Mouse (Mus musculus): ENCODE data around the gene Fbp2. TPM values are rescaled to one million over a fixed set of nuclear protein-coding genes. Genes with fewer than 3 reads are reported as not detected.

Fbp2 gene
- total RNA-seq (2015; ENCODE audit: low replicate concordance) (not detected in 2 replicates), total RNA-seq (2017; ENCODE audit: low replicate concordance) (not detected in 2 replicates)

DNA sequence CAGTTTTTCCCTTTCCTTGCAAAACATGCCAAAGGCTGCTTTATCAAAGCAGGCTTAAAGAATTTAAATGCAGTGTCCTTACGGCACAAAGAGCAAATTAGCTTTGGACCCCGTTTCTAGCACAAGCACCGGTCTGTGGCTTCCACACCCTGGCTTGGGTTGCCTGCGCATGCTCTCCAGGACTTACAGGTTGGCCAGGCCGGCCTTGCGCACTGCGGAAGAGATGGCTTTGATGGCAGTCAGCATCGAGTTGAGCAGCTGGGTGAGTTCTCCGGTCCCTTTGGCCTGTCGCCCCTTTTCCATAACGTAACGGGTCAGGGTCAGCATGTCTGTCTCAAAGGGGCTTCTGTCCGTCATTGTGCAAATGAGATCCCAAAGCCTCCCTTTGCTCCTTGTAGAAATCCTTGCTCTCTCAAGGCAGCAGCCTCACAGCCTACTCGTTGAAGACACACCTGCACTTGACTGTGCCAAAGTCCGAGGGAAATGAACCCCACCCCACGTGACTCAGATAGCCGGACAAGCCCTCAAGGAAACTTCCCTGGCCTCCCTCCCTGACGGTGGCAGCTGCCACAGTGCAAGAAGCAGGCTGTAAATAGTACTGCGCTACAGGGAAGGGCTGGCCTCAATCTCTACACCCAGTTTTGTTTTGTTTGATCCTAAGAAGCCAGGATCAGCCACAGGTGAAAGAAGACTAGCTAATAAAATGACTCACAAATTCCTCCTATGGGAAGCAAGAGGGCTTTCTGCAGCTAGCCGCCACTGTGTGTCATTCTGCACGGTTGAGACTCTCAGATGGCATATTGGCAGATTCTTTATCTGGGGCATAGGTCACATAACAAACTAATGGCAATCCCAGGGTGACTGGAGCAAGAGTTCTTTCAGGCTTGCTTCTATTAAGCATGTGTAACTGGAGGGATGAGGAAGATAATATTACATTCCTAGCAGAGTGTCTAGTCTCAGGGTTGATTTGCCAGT, at the start of gene Fbp2:
Gene Fbp2, minus strand, starts transcription at position 482 of the 975 bp plus-strand sequence.
- ATAC-seq (replicated peaks; ENCODE audit: low FRiP score, poor library complexity, severe bottlenecking): no peak

DNA sequence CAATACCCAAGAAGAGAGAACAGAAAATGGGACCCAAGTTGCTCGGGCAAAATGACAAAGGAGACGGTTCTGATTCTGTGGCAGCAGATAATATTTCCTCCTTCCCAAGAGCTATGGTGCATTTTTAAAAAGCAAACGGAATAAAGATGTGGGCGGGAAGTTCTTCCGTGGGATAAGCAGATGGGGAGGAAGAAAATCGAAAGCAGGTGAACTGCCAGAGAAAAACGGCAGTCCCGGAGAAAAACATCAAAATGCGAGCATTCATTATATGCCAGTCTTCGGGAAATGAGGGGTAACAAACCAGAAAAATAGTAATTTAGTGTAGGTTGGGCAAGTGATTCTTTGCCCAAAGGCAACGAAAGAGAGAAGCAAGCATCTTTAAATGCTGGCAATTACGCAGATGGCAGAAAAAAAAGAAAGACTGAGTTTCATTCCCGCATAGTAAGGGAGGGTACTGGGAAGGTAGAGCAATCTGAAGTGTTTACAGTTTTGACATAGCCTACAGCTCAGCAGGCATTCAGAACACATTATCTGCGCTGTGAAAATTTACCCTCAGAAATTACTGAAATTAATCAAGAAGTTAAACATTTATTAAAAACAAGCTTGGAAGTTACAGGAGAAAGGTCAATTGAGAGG, 49.4 kb upstream of the Fbp2 start:
- ATAC-seq (replicated peaks; ENCODE audit: low FRiP score, poor library complexity, severe bottlenecking): no peak

DNA sequence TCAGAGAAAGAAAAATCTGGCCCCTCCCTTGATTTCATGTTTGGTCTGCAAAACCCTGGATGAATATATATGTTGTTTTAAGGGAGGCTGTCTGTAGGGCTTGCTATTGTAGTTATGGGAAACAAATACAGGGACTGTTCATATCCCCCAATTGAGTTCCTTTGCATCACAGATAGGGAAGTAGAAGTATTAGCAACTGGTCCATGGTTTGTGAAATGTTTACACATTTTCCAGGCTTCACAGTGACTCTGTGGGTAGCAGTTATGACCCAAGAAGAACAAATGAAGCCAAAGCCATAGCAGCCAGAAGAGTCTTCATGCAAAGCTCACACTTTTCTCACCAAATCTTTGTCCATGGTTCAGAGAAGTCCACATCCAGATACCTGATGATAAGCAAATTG, 42.9 kb upstream of the Fbp2 start:
- ATAC-seq (replicated peaks; ENCODE audit: low FRiP score, poor library complexity, severe bottlenecking): no peak

DNA sequence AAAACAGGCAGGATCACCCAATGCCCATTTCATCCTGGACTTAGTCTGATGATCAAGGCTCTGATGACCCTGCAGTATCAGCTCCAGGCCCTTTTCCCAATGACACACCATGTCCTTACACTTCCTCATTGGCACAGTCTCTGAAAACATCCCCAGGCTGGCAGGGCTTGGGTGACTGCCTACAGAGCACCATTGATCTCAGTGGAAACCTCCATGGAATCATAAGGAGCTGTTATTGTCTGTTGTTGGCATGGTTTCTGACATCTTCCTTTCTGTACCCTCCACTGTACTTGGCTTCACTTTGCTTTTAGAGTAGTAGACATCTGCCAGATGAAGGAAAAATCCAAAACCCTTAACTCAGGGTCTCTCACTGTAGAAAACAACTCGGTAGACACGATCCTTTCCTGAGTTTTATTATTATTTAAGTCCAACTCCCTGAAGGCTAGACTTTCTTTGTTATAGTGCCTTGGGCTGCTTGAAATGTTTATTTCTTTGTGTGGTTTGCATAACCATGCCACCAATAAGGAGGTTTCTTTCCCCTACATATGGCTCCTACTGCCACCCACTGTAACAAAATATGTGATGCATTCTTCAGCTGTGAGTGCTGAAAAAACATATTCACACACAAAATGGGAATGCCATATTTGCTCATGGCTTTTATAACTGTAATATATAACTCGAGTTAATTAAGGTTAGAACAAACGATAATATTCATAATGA, 39.9 kb upstream of the Fbp2 start:
- no peak for ATAC-seq (replicated peaks; ENCODE audit: low FRiP score, poor library complexity, severe bottlenecking)

DNA sequence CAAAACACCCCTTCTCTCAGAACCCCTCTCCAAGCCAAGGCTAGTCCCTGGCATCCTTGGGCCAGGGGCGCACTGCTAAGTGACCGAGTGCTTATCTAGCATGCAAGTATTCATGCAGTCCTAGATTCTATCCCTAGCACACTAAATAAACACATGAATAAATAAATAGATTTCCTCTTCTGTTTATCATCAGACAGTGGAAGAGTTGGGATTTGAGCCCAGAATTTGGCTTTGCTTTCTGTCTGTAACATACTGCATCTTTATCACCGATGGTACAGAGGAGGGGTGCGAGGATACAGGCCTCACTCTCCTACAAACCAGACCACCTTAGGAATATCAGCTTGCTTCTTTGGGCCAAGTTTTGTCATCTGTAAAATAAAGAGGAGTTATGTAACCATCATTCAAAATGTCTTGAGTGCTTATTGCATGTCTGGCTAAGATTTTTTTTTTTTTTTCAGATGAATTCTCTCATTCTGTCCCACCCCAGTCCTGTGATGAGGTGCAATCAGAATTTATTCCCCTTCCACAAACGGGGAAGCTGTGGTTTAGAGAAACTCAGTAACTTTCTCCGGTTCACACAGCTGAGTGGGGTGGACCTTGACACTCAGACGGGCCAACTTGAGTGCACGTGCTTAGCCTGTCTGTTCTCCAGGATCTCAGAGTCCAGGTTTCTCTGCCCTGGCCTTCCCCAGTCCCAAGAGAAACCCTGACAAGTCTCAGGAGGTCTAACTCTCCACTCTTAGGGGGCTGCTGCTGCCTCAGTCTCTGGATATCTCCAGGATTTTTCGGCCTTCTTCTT, 35.0 kb upstream of the Fbp2 start:
- no peak for ATAC-seq (replicated peaks; ENCODE audit: low FRiP score, poor library complexity, severe bottlenecking)

DNA sequence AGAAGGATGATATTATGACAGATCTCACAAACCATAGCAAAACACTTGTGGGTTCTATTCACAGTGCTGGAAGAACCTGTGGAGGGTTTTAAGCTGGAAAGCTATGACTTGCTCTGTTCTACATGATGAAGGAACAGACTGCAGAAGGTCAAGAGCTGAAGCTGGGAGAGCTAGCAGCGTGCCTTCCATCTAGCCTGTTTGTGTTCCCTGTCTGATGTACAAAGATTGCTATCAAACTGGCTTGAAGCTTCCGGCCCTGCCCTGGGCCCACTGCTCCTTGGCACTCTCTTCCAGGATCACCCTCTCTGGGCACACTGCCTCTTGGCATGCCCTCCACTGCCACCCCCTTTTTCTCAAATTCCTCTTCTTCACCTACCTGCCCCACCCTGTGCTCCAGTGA, 31.1 kb upstream of the Fbp2 start:
- ATAC-seq (replicated peaks; ENCODE audit: low FRiP score, poor library complexity, severe bottlenecking): no peak

DNA sequence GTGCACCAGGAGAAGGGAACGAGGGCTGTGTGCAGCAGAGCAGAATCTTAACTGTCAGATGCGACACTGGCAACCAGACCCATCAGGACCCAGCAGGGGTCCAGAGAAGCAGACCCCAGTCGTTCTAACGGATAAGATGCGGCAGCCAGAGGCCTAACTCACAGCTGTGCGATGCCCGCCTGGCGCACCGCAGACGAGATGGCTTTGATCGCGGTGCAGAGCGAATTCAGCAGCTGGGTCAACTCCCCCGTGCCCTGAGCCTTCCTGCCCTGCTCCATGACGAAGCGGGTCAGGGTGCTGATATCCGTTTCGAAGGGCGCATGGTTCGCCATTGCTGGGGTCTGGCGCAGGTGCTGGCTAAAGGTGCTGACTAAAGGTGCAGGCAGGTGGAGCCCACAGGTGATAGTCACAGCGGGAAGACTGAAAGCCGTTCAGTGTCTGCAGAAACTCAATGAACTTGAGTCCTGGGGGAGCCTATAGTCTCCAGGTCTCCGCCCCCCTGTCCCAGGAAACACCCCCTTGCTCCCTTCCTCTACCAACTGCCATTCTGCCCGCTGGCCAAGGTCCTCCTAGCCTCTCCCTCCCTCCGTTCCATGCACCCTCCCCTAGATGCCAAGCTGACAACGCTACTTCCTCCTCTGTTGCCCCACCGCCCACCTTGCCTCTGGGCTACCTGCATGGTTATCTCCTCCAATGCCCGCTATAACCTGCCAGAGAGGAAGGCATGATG, 29.7 kb upstream of the Fbp2 start, which contains the start of gene Fbp1:
Gene Fbp1, minus strand, starts transcription at position 571 of the 730 bp plus-strand sequence.
- ATAC-seq (replicated peaks; ENCODE audit: low FRiP score, poor library complexity, severe bottlenecking): no peak

DNA sequence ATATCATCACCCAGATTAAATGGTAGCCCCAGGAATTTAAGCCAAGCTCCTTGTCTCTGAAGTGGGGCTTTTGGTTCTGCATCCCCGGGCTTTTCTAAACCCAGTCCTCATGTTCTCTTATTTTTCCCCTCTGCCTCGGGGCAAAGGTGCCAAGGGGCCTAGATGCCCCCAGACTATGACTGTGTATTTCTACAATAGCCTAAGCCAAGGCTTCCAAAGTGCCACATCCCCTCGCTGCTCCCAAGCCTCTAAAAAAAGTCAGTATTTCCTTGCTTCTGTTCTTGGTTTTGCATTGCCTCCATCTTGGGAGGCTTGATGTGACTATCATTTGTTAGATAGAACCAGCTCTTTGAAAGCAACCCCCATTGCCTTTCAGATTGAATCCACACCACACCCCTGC, 26.3 kb upstream of the Fbp2 start:
- no peak for ATAC-seq (replicated peaks; ENCODE audit: low FRiP score, poor library complexity, severe bottlenecking)

DNA sequence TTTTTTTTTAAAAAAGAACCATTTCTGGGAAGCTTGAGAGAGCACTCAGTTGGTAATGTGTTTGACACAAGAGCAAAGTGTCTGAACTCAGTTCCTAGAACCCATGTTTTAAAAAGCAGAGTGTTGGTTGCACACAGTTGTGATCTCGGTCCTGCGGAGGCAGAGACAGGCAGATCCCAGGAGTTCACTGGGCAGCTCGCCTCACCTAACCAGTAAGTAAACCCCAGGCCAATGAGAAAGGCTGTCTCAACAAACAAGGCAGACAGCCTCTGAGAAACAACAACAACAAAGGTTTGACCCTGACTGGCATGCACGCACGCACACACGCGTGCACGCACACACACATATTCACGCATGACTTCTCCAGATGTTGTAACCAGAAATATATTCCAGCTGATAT, 25.7 kb upstream of the Fbp2 start:
- no peak for ATAC-seq (replicated peaks; ENCODE audit: low FRiP score, poor library complexity, severe bottlenecking)

DNA sequence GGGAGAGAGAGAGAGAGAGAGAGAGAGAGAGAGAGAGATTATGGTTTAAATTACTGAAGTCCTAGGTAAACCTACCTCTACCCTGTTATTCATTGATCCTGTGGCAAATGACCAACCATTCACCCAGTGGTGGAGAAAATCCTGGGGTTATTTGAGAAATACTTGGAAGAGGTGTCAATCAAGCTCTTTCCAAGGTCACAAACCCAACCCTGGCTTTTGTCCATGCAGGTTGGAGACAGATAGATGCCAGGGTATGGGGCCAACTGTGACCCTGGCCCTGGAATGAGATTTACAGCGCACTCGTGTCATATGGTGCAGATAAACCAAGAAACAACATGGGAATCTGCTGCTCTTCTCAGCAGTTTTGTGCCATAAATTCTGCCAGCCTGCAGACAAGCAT, 25.2 kb upstream of the Fbp2 start:
- ATAC-seq (replicated peaks; ENCODE audit: low FRiP score, poor library complexity, severe bottlenecking): no peak

DNA sequence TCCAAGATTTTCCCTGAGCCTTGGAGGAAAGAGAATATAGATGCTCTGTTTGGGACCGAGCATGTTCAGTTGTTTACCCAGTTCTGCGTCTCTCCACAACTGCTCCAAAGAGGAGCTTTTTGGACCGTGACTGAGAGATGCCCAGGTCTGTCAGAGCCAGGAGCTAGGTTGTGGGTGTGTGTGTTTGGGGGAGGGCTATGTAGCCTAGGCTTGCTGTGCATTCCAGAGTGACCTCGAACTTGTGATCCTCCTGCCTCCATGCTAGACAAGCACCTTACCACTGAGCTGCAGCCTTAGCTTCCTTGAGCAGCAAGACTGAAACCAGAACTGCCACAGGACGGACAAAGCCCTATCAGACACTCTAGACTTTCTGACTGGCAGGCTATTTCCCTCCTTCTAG, 24.6 kb upstream of the Fbp2 start:
- ATAC-seq (replicated peaks; ENCODE audit: low FRiP score, poor library complexity, severe bottlenecking): no peak

DNA sequence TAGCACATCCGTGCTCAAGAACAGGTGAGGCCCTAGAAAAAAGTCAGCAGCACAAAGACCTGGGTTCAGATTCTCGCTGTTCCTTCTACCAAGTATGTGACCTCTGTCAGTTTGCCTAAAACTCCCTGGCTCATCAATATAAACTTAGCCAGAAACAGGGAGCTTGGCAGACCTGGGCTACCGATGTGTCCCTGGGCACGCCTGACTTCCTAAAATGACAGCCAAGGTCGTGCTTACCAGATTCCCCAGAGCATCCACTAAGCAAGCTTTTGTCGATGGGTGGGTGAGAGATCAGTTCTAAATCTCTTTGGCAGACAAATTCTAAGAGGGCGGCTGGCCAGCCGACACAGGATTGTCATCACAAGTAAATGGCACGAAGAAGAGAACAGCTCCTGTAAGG, 23.1 kb upstream of the Fbp2 start:
- no peak for ATAC-seq (replicated peaks; ENCODE audit: low FRiP score, poor library complexity, severe bottlenecking)

DNA sequence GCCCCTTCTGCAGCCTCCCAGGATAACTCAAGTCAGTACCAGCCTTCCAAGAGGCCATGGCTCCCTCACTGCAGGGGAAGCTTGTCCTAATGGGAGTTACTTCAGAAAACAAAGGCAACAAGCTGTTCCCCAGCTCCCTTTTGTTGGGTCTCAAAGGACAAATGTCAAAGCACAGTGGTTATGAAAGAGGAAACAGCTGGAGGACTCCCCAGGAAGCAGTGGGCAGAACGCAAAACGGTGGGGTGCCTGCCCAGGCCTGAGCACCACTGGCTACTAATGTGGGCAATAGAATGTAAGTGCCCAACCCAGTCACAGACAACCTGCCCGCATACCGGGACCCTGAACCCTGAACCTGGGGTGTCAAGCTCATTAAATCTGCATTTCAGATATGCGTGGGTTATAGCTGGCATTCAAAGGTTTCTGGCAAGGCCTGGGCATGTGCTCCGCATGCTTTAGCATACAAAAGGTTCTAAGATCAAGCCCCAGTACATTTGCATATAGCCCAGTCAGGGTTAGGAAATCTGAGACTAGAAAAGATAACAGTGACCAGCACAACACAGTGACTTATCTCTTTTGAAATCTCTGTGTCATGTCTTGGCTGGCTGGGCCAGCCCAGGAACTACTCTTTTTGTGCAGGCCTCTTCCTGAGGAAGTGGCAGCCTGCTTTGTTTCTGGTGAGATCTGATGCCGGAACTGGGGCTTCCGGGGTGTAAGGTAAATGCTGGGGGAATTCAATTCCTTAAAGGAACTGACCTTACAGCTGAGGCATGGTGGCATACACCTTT, 21.8 kb upstream of the Fbp2 start:
- ATAC-seq (replicated peaks; ENCODE audit: low FRiP score, poor library complexity, severe bottlenecking): no peak

DNA sequence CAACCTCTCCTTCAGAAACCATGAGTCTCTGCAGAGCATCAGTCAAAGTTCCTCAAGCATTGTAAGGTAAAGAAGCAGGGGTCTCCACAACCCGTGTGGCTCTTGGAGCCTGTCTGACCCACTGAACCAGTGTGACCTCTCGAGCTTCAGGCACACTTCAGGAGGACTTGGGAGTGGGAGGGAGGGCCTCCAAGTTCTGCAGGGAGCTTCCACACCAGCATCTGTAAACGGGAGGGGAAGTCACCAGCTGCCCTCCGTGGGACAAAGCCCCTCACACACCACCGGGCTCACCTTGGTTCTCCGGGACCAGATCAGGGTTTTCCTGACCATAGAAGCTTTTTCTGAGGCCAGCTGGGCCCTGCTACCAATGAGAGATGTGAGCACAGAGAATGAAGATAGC, 21.2 kb upstream of the Fbp2 start:
- ATAC-seq (replicated peaks; ENCODE audit: low FRiP score, poor library complexity, severe bottlenecking): no peak

DNA sequence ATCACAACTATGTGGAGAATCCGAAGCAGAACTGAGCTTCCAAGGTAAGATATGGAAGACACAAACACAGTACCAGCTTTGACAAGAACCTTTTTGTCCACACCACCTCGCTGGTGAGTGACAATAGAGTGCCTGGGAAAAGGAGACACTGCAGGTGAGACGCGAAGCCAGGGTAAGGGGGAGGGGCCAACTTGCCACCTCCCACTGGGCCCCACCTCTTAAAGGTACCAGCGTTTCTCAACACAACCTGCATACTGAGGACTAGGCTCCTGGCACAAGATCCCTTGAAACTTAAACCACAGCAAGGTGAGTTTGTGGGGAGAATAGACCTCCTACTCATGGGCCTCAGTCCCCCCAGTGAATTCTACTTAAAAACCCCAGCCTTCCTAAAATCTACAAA, 19.0 kb upstream of the Fbp2 start:
- no peak for ATAC-seq (replicated peaks; ENCODE audit: low FRiP score, poor library complexity, severe bottlenecking)

DNA sequence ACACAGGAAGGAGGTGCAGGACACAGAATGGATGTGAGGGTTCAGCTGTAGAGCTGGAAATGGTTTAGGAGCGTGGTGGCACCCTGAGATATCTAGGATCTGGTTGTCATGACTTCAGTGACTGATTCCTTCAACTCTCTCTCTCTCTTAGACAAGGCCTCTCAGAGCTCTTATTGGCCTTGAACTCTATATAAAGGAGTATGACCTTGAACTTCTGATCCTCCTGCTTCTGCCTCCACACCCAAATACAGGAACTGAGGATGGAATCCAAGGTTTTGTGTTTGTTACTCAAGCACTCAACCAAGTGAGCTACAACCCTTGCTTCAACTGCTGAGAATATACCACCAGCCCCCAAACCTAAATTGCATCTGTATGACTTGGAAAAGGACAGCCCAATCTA, 17.9 kb upstream of the Fbp2 start:
- ATAC-seq (replicated peaks; ENCODE audit: low FRiP score, poor library complexity, severe bottlenecking): no peak

DNA sequence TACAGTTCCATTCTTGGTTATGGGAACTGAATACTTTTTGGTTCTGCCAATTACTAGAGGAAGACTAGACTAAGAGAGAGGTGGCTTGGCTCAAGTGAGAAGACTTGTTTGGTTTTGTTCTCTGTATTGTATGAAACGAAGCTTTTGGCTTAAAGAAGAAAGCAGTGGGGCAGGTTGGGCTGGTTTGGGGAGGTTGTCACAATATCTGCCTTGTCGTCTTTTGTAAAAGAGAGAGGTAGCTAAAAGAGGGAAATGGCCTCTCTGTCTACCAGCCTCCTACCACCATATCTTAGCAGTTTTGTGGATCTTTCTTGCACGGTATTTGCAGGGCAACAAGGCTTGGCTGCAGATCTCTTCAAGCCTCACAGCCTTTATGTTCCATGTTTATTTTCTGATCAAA, 14.0 kb upstream of the Fbp2 start:
- ATAC-seq (replicated peaks; ENCODE audit: low FRiP score, poor library complexity, severe bottlenecking): no peak

DNA sequence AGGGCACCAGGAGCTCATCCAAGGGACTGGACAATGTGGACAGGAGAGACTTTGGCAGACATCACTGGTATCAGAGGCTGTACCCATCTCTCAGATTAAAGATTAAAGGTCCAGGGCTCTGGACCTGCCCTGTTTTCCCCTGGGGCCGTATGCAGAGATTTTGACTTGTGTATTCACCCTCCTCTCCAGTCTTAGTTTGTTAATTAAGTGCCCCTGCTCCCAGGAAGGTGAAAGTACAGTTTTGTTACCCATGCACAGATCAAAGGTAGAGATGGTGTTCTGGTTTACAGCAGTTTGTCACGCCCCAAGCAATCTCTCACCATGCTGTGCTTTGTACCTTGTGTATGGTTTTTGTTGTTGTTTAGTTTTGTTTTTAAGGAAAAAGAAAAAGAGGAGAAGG, 12.4 kb upstream of the Fbp2 start:
- no peak for ATAC-seq (replicated peaks; ENCODE audit: low FRiP score, poor library complexity, severe bottlenecking)

Data from erythroid progenitor cell, adult 5-6 weeks (primary cell).